Mouse (Mus musculus) ovary, postnatal 36 days (tissue): Measurements from ENCODE around the gene Vcam1.

ENCODE experiments used
- DNase-seq: peaks from one replicate; pipeline ENCODE4 v3.0.0; 2022; ENCODE audit warnings: low spot score, mixed read lengths

Gene Vcam1

DNA sequence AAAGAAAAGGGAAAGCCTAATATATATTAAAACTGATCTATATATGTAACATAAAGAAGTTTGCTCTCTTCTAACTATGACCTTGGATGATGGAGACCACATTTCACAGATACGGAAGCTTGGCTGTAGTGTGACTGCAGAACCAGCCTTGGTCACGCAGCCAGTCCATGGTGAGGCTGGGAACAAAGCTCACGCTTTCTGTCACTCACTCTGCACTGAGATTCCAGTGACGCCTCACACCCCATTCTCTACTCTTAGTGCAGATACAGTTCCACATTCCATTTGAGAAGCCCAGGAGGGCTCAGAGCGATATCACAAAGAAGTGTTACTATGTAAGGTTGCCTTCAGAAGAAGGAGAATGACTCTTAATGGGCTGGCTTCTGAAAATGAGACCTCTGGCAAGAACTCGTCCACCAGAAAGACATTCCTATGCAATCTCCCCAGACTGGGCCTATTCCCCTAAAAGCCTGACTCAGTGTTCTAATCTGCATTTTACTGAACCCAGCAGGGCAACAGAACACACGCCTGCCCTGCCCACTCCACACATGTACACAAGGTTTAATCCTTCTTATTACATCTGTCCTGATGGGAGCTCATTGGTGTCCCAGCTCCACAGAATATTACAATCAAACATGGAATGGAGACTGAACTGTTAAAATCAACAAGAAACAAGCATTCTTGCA lies 2.8 kb downstream of the Vcam1 start:
- DNase-seq: no peak

GRCm38 (mm10) chr3:116126070-116126469 lies 3.4 kb downstream of the Vcam1 start:
- no peak for DNase-seq

DNA sequence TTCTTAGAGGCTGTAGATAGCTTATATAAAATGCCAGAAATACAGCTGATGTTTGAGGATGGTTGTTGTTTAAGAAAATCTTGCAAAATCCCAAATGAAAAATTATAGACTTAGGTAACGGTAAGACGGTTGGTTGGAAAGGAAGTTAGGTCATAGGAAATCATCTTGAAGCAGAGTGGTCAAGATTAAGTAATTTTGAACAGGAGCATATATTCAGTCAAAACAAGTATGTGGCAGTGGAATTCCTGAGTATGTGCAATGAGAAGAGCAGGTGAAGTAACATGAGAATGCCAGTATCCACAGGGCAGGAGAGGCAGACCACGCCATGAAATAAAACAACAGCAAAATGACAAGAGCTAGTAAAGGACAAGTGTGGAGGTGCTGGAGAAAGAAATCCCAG lies 5.7 kb downstream of the Vcam1 start:
- DNase-seq: no peak

- DNase-seq: no peak
These were observed 6.8 kb downstream of the Vcam1 start for GRCm38 (mm10) chr3:116122696-116123095.

- DNase-seq: no peak
These were observed 8.5 kb downstream of the Vcam1 start for GRCm38 (mm10) chr3:116121026-116121425.

GRCm38 (mm10) chr3:116120391-116120790 lies 9.1 kb downstream of the Vcam1 start:
- no peak for DNase-seq

GRCm38 (mm10) chr3:116119162-116119561 lies 10.3 kb downstream of the Vcam1 start:
- DNase-seq: no peak

GRCm38 (mm10) chr3:116117046-116117445 lies 12.4 kb downstream of the Vcam1 start:
- no peak for DNase-seq

DNA sequence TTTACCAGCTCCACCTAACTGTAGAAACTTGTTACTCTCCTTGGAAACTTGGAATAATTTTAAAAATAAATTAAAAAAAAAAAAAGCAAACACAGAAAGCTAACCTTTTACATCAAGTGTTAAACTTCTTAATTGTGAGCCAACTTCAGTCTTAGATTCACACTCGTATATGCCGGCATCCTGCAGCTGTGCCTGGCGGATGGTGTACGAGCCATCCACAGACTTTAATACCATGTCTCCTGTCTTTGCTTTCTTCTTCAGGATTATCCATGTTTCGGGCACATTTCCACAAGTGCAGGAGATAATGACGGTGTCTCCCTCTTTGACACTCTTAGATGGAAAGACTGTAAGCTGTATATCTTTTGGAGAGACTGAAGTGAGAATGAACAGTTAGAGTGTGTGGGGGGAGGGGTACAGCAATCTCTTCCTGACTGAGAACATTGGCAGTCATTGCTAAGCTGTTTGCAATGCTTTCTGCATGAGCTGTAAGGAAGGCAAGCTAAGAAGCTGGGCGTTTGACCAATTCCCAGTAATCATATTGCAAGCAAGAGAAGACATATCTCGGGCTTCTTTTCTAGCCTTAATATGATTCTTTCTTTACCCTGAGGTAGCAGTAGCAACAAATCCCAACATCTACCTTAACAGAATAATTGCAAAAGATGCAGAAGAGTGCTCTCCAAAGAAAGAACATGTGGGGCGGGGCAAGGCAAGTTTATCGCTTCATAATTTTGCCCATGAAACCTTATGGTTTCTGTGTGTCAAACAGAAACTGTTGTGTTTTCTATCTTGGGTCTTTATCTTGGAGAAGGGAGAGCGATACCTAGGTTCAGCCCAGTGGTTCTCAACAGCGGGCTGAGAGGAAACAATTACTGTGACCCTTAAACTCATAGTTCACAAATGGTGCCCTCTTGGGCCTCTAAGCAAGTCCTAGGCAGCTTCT lies 15.0 kb downstream of the Vcam1 start:
- no peak for DNase-seq

- no peak for DNase-seq
These were observed 15.8 kb downstream of the Vcam1 start for GRCm38 (mm10) chr3:116113443-116114241.

DNA sequence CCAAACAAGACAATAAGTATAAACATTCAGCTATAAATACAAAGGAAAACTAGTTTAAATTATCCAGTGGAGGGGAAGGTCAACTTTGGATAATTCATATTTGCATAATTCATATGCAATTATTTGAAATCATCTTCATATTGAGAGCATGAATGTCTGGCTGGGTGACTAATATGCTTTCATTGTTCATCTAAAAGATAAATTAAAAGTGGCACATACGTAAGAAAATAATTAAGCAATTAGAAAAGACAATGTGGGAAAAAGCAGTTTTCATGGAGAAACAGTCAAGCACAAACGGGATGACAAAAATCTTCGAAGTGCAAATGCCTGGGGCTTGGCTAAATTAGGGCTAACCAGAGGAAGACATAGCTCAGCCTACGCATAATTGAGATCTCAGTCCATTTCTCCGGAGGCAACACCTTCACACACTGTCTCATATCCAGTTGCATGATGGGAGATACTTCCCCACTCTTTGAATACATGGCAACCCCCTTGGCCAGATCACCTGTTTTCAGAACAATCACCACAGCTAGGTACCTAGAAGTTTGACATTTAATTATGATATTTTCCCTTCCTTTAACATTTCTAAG lies 16.6 kb downstream of the Vcam1 start:
- no peak for DNase-seq

DNA sequence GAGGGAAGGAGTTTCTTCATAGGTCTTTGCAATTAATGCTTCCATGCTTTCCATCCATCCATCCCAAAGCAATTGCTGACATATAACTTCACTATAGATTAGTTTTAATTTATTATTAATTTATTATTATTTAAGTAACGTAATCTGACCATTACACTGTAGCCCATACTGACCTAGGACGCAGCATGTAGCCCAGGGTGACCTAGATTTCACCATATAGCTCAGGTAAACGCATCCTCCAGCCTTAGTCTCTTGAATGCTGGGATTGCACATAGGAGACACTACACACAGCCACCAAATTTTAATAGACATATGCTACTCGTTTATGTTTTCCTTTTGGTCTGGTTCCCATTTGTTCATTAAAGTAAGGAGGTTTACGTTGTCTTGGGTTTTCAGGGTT lies 23.8 kb downstream of the Vcam1 start:
- DNase-seq: no peak

- peak; percentile 49 for DNase-seq
These were observed 24.4 kb downstream of the Vcam1 start for GRCm38 (mm10) chr3:116104866-116105647.

- no peak for DNase-seq
These were observed 25.2 kb downstream of the Vcam1 start for GRCm38 (mm10) chr3:116104270-116104669.

DNA sequence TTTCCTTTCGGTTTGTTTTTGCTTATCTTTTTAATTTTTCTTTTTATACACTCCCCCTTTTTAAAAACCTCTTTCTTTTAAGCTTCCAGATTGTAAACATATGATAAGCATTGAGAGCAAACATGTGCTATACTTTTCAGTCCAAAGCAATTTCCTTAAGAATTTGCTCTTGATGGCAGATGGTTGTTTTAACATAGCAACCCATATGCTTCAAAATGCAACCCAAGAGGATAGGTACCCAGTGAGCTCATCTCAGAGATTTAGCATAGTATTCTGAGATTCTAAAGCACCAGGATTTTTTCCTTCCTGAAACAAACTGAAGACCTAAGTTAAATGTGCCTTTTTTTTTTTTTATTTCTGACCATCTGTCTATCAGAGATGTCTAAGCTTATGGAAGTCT lies 28.6 kb downstream of the Vcam1 start:
- DNase-seq: no peak

DNA sequence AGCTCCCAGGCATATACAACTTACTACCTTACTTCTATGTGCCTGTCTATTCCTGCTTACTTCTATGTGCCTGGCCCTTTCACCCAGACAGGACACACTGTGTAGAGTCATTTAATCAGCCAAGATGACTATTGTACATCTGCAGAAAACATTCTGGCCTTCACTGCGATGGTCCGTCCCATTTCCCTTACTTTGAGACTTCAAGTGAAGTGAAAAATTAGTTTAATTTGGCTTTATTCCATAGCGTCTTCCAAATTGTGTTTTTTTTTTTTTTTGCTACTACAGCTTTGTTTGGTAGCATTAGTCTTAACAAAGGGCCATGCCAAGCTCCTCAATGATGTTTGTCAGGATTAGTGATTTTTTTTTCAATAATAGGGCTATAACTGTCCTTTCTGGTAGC lies 33.6 kb downstream of the Vcam1 start:
- DNase-seq: no peak

DNA sequence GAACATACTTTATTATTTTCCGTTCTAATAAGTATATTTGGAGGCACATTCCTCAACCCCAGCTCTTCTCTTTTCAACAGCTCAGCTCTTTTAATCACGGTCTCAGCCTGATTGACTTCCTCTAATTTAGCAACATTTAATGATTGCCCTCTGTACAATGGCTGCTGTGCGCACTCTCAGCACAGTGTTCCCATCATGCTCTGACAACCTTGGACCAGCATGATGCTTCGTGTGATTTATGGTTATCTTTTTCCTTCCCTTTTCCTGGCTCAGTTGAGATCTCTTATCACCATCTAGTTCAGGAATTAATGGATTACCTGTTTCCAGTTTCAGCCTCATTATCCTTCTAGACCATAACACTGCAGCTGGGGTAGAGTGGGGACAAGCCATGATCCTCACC lies 34.2 kb downstream of the Vcam1 start:
- DNase-seq: no peak

GRCm38 (mm10) chr3:116094886-116095285 lies 34.6 kb downstream of the Vcam1 start:
- DNase-seq: no peak

GRCm38 (mm10) chr3:116094288-116094687 lies 35.2 kb downstream of the Vcam1 start:
- no peak for DNase-seq

DNA sequence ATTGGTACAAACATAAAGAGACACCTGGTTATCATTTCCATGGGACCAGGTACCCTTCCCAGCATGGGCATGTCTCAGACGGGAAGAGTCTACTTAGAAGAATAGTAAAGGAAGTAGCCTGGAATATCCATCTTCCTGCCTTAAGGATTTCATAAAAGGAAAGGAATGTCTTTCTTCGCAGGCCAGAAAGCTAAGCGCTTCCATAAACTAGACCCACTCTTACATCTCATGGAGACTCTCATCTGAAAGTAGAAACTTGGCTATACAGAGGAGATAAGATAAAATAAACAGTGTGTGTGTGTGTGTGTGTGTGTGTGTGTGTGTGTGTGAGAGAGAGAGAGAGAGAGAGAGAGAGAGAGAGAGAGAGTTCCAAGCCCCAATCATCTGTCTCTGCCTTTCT lies 36.9 kb downstream of the Vcam1 start:
- DNase-seq: no peak

GRCm38 (mm10) chr3:116091706-116092105 lies 37.8 kb downstream of the Vcam1 start:
- DNase-seq: no peak
